Mouse (Mus musculus): ENCODE measurements around the gene Snx6. TPM values are rescaled to one million over a fixed set of nuclear protein-coding genes. Genes with fewer than 3 reads are reported as not detected.
"Not testable (repeated sequence)": the region's sequence is repeated elsewhere in the genome, so short reads cannot be mapped to it uniquely, and the experiment has no call there.

Gene Snx6
- polyA plus RNA-seq, 1 experiment: 26.2 TPM

- not testable (repeated sequence) for H3K4me3 ChIP-seq; H3K79me2 ChIP-seq (ENCODE audit: control insufficient read depth, insufficient read depth); H3ac ChIP-seq (ENCODE audit: control insufficient read depth, insufficient read length); H3K27me3 ChIP-seq (ENCODE audit: control insufficient read depth, insufficient read depth, insufficient read length); H3K4me2 ChIP-seq (ENCODE audit: low read depth); H3K36me3 ChIP-seq (ENCODE audit: control insufficient read depth, insufficient read depth)
Measured at GRCm38 (mm10) chr12:54710494-54710879, 85.0 kb downstream of the Snx6 start.

- not testable (repeated sequence) for H3K36me3 ChIP-seq (ENCODE audit: control insufficient read depth, insufficient read depth); H3K79me2 ChIP-seq (ENCODE audit: control insufficient read depth, insufficient read depth); H3K4me2 ChIP-seq (ENCODE audit: low read depth); H3K27me3 ChIP-seq (ENCODE audit: control insufficient read depth, insufficient read depth, insufficient read length); H3ac ChIP-seq (ENCODE audit: control insufficient read depth, insufficient read length); H3K4me3 ChIP-seq
Measured at GRCm38 (mm10) chr12:54709691-54710493, 85.6 kb downstream of the Snx6 start.

DNA sequence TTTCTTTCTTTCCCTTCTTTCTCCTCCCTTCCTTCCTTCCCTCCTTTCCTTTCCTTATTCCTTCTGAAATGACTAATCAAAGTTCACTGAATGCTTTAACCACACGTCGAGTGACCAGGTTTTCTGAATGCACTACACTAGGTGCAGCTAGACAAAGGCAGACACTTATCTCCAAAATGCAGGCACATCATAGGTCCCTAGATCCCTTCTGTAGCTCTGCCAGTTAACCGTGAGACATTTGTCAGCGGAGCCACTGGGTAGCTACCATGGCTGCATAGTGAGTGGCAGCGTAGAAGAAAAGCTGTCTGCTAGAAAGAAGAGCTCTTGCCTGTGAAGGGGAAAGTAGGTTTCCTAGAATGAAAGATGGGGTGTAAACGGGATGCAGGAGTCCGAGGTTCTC is 96.1 kb downstream of the Snx6 start:
- no peak for TF ChIP-seq TCF3 (IDR thresholded peaks at IDR 0.05; ENCODE audit: insufficient read length, low read depth)
- no peak for TF ChIP-seq REST (IDR thresholded peaks at IDR 0.05; ENCODE audit: insufficient read depth, insufficient read length)
- TF ChIP-seq CEBPB (IDR thresholded peaks at IDR 0.05; ENCODE audit: insufficient read depth, poor library complexity, severe bottlenecking): no peak
- no peak for TF ChIP-seq TCF12 (IDR thresholded peaks at IDR 0.05; ENCODE audit: insufficient read depth, poor library complexity, severe bottlenecking)
- no peak for TF ChIP-seq MAX (IDR thresholded peaks at IDR 0.05; ENCODE audit: low read depth)
- TF ChIP-seq POLR2AphosphoS2 (IDR thresholded peaks at IDR 0.05; ENCODE audit: insufficient read length, low read depth): no peak
- no peak for TF ChIP-seq MYOG (IDR thresholded peaks at IDR 0.05; ENCODE audit: control insufficient read depth in 1 of 3, insufficient read depth in 1 of 3, insufficient read length in 2 of 3, low read depth in 2 of 3)
- no peak for TF ChIP-seq POLR2A (IDR thresholded peaks at IDR 0.05; ENCODE audit: insufficient read length, low read depth)
- TF ChIP-seq USF1 (IDR thresholded peaks at IDR 0.05; ENCODE audit: low read depth): no peak
- no peak for TF ChIP-seq SRF (IDR thresholded peaks at IDR 0.05; ENCODE audit: control insufficient read depth, insufficient read length, low read depth)
- no peak for TF ChIP-seq MYOD1 (IDR thresholded peaks at IDR 0.05; ENCODE audit: control insufficient read depth in 1 of 3, insufficient read length in 2 of 3, low read depth in 2 of 3)
- no peak for TF ChIP-seq E2F4 (IDR thresholded peaks at IDR 0.05; ENCODE audit: insufficient read depth)

DNA sequence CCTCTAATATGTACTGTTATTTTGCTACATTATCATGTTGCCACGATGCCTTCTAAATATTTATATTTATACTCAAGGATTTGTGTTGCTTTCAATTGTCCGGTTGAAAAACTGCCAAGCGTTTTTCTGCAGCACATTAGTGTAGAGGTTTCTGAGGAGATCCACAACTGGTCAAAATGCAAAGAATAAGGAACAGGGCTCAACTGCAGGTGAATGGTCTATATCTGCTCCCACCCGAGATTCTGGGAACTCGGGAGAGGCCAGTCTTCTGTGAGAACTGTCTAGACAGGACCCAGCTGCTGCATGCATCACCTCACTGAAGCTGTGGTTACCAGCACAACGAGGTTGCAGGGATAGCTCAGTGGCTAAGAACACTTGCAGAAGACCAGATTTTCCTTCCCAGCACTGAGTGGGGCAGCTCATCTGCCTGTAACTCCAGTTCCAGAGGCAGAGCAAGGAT is 97.7 kb downstream of the Snx6 start:
- no peak overlapping the region for H3ac ChIP-seq (ENCODE audit: control insufficient read depth, insufficient read length)
- no peak overlapping the region for H3K4me3 ChIP-seq
- no peak for TF ChIP-seq MAX (IDR thresholded peaks at IDR 0.05; ENCODE audit: low read depth)
- no peak for TF ChIP-seq E2F4 (IDR thresholded peaks at IDR 0.05; ENCODE audit: insufficient read depth)
- TF ChIP-seq POLR2A (IDR thresholded peaks at IDR 0.05; ENCODE audit: insufficient read length, low read depth): no peak
- no peak for TF ChIP-seq USF1 (IDR thresholded peaks at IDR 0.05; ENCODE audit: low read depth)
- TF ChIP-seq POLR2AphosphoS2 (IDR thresholded peaks at IDR 0.05; ENCODE audit: insufficient read length, low read depth): no peak
- no peak for TF ChIP-seq MYOD1 (IDR thresholded peaks at IDR 0.05; ENCODE audit: control insufficient read depth in 1 of 3, insufficient read length in 2 of 3, low read depth in 2 of 3)
- no peak for TF ChIP-seq TCF12 (IDR thresholded peaks at IDR 0.05; ENCODE audit: insufficient read depth, poor library complexity, severe bottlenecking)
- no peak for TF ChIP-seq REST (IDR thresholded peaks at IDR 0.05; ENCODE audit: insufficient read depth, insufficient read length)
- no peak for TF ChIP-seq SRF (IDR thresholded peaks at IDR 0.05; ENCODE audit: control insufficient read depth, insufficient read length, low read depth)
- TF ChIP-seq TCF3 (IDR thresholded peaks at IDR 0.05; ENCODE audit: insufficient read length, low read depth): no peak
- TF ChIP-seq MYOG (IDR thresholded peaks at IDR 0.05; ENCODE audit: control insufficient read depth in 1 of 3, insufficient read depth in 1 of 3, insufficient read length in 2 of 3, low read depth in 2 of 3): no peak
- TF ChIP-seq CEBPB (IDR thresholded peaks at IDR 0.05; ENCODE audit: insufficient read depth, poor library complexity, severe bottlenecking): no peak
- H3K27me3 ChIP-seq (ENCODE audit: control insufficient read depth, insufficient read depth, insufficient read length): peaks cover 3% of the 10 kb centered on the region
- H3K36me3 ChIP-seq (ENCODE audit: control insufficient read depth, insufficient read depth): no peaks in the 10 kb centered on the region
- no peak overlapping the region for H3K4me2 ChIP-seq (ENCODE audit: low read depth)
- peaks cover 15% of the 10 kb centered on the region for H3K79me2 ChIP-seq (ENCODE audit: control insufficient read depth, insufficient read depth)

More for the DNA sequence above, 96.1 kb downstream of the Snx6 start:
- H3K27me3 ChIP-seq (ENCODE audit: control insufficient read depth, insufficient read depth, insufficient read length): peaks cover 4% of the 10 kb centered on the region
- no peaks in the 10 kb centered on the region for H3K36me3 ChIP-seq (ENCODE audit: control insufficient read depth, insufficient read depth)
- H3ac ChIP-seq (ENCODE audit: control insufficient read depth, insufficient read length): no peak overlapping the region
- H3K4me2 ChIP-seq (ENCODE audit: low read depth): no peak overlapping the region
- no peak overlapping the region for H3K4me3 ChIP-seq
- H3K79me2 ChIP-seq (ENCODE audit: control insufficient read depth, insufficient read depth): peaks cover 7% of the 10 kb centered on the region

GRCm38 (mm10) chr12:54697003-54697597 is 98.4 kb downstream of the Snx6 start:
- no peak overlapping the region for H3K4me2 ChIP-seq (ENCODE audit: low read depth)
- TF ChIP-seq E2F4 (IDR thresholded peaks at IDR 0.05; ENCODE audit: insufficient read depth): no peak
- no peak for TF ChIP-seq MYOG (IDR thresholded peaks at IDR 0.05; ENCODE audit: control insufficient read depth in 1 of 3, insufficient read depth in 1 of 3, insufficient read length in 2 of 3, low read depth in 2 of 3)
- TF ChIP-seq USF1 (IDR thresholded peaks at IDR 0.05; ENCODE audit: low read depth): no peak
- TF ChIP-seq REST (IDR thresholded peaks at IDR 0.05; ENCODE audit: insufficient read depth, insufficient read length): no peak
- no peak for TF ChIP-seq POLR2AphosphoS2 (IDR thresholded peaks at IDR 0.05; ENCODE audit: insufficient read length, low read depth)
- no peak for TF ChIP-seq SRF (IDR thresholded peaks at IDR 0.05; ENCODE audit: control insufficient read depth, insufficient read length, low read depth)
- TF ChIP-seq POLR2A (IDR thresholded peaks at IDR 0.05; ENCODE audit: insufficient read length, low read depth): no peak
- TF ChIP-seq TCF12 (IDR thresholded peaks at IDR 0.05; ENCODE audit: insufficient read depth, poor library complexity, severe bottlenecking): no peak
- H3K27me3 ChIP-seq (ENCODE audit: control insufficient read depth, insufficient read depth, insufficient read length): no peaks in the 10 kb centered on the region
- H3ac ChIP-seq (ENCODE audit: control insufficient read depth, insufficient read length): no peak overlapping the region
- peaks cover 17% of the 10 kb centered on the region for H3K79me2 ChIP-seq (ENCODE audit: control insufficient read depth, insufficient read depth)
- H3K4me3 ChIP-seq: peak overlapping the region; percentile 70
- H3K36me3 ChIP-seq (ENCODE audit: control insufficient read depth, insufficient read depth): no peaks in the 10 kb centered on the region

Other genes with a start within 250 kb of the Snx6 start
- 27.1 TPM for gene Sptssa, start 139.1 kb downstream of the Snx6 start, polyA plus RNA-seq (2012; fragmentation: generic; extraction: Trizol)
- 32.8 TPM for gene Eapp, start 99.8 kb downstream of the Snx6 start, polyA plus RNA-seq (2012; fragmentation: generic; extraction: Trizol)
- 120 TPM for gene Cfl2, start 67.2 kb upstream of the Snx6 start, polyA plus RNA-seq (2012; fragmentation: generic; extraction: Trizol)
- gene Gm20403, start 190.8 kb upstream of the Snx6 start, polyA plus RNA-seq (2012; fragmentation: generic; extraction: Trizol): 0.32 TPM
- 7.6 TPM for gene Baz1a, start 218.6 kb upstream of the Snx6 start, polyA plus RNA-seq (2012; fragmentation: generic; extraction: Trizol)